Mouse (Mus musculus): ENCODE results near the gene Disp2.

Disp2 gene

DNA sequence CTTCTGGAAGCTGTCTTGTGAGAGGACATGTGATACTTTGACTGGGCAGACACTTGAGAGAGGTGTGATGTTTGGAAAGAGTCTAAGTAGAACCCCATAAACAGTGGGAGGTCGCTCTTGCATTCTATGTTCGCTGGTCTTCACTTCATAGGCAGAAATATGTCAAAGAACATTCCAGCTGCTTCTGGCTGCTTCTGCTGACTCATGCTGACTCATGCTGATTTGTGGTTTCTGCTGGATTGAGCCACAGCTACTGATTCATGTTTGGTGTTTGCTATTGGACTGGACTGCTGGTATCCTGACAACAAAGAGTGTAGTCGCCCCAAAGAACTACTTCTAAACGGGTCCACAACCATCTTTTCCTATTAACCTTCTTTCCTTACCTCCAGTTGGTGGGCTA, 62.3 kb downstream of the Disp2 start:
- peak; percentile 94 for DNase-seq (ENCODE audit: low read depth)

DNA sequence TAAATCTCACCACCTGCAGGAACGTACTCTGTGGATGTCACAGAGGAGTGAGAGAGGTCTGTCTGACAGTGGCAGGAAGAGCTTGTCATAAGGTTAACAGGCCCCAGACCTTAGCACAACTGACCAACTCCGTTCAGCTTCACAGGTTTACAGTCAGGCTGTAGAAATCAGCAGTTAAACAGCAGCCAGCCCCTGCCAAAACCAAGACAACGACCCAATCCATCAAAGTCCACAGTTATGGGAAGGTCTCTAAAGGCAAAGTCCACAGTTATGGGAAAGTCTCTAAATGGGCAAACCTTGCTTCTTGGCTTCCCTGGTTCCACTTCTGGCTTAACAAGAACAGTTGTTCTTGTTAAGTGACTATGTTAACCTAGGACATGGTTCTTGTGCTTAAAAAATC, 64.9 kb downstream of the Disp2 start:
- DNase-seq (ENCODE audit: low read depth): no peak

DNA sequence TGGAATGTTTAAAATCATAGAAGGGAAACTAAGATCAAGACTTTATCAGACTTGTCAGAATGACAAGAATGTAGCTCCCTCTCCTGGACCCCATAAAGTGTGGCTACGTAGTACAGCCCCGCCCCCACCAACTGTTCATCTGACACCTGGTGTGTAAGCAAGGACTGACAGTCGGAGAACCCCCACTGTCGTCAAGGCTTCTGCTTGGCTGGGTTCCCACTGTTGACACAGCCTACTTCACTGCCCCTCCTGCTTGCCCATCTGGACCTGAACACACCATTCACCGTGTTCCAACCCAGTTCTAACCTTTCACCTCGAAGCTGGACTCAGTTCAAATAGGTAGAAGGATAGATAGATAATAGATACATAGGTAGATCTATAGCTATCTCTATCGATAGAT, 66.7 kb downstream of the Disp2 start:
- peak; percentile 30 for DNase-seq (ENCODE audit: low read depth)

DNA sequence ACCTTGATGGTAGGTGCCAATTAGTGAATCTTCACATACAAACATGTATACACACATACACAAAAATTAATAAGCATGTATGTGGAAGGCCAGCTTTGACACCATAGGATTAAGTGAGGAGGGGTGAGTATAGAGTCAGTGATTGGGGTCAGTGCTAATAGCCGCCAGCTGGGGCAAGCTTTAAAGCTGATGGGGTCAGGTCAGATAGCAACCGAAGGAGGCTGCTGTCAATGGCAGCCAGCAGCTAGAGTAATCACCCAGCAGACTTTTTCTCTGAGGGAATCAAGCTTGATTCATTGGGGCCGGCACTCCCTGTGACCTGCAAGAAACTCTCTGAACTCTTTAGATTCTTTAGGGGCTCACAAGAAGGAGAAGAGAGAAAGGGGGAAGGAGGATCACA, 72.2 kb downstream of the Disp2 start:
- DNase-seq (ENCODE audit: low read depth): no peak

All from NIH3T3 (cell line).